Comparison of ENCODE assay signal across 13 mouse cellular contexts in genomic region chr14:121073093-121073866, GRCm38 (mm10). TPM values are rescaled to one million over a fixed set of nuclear protein-coding genes. Genes with fewer than 3 reads are reported as not detected.
DNase-seq lines count a peak whose midpoint lies in the region; ATAC-seq lines count a peak whose summit lies in the region.
"Had no signal": no experiment of that assay in that cellular context is flagged by ENCODE, and none has a peak within 500 bp of the region (broad histone marks: within the 10 kb centered on the region; RNA-seq: fewer than 3 reads in every experiment).

No protein-coding gene starts in this region.

- H3K27me3 ChIP-seq in midbrain, embryonic 13.5 days = no peaks in the 10 kb centered on the region
- no peaks in the 10 kb centered on the region for H3K27me3 ChIP-seq in midbrain, embryonic 10.5 days (ENCODE audit: low read depth, poor library complexity, severe bottlenecking)
- H3K27me3 ChIP-seq in hindbrain, embryonic 16.5 days (replicated peaks; ENCODE audit: control insufficient read depth, insufficient read depth, low read length) = no peaks in the 10 kb centered on the region
- H3K27me3 ChIP-seq: lung, embryonic 15.5 days; Patski had no signal

- peaks cover 5% of the 10 kb centered on the region; the same call in 1 of the 2 replicates for H3K36me3 ChIP-seq in midbrain, embryonic 13.5 days
- peaks cover 26% of the 10 kb centered on the region for H3K36me3 ChIP-seq in midbrain, embryonic 10.5 days
- H3K36me3 ChIP-seq in hindbrain, embryonic 16.5 days (ENCODE audit: control insufficient read depth, insufficient read depth, low read length) = no peaks in the 10 kb centered on the region

- no peaks in the 10 kb centered on the region for H3K4me1 ChIP-seq in midbrain, embryonic 13.5 days (replicated peaks)
- peaks cover 18% of the 10 kb centered on the region for H3K4me1 ChIP-seq in midbrain, embryonic 10.5 days
- H3K4me1 ChIP-seq in hindbrain, embryonic 16.5 days (ENCODE audit: control insufficient read depth, insufficient read depth, low read depth, low read length) = no peaks in the 10 kb centered on the region
- H3K4me1 ChIP-seq: lung, embryonic 15.5 days had no signal

- 0 out of 2 replicates have a peak, but pooled peaks have one; percentile 15 for ATAC-seq in frontal cortex, adult (ENCODE audit: low TSS enrichment)
- ATAC-seq in midbrain, embryonic 13.5 days = 0 out of 2 replicates have a peak, but pooled peaks have one; percentile 60
- ATAC-seq in hindbrain, embryonic 16.5 days = peak; percentile 56
- no peak for ATAC-seq in megakaryocyte progenitor cell, adult 5-6 weeks (replicated peaks; ENCODE audit: poor library complexity)
- ATAC-seq: inflammation-experienced regulatory T-cells, adult 6 months; Patski had no signal

- H3K27ac ChIP-seq in midbrain, embryonic 13.5 days = no peak overlapping the region
- H3K27ac ChIP-seq in midbrain, embryonic 10.5 days (replicated peaks) = no peak overlapping the region
- H3K27ac ChIP-seq in hindbrain, embryonic 16.5 days (ENCODE audit: low read depth, low read length) = no peak overlapping the region
- H3K27ac ChIP-seq: lung, embryonic 15.5 days had no signal

- WGBS in midbrain, embryonic 13.5 days = 99% methylated on average over 5 of the region's 5 CpGs
- 96% methylated on average over 5 of the region's 5 CpGs for WGBS in midbrain, embryonic 10.5 days
- 95% methylated on average over 5 of the region's 5 CpGs for WGBS in hindbrain, embryonic 16.5 days

- H3K4me3 ChIP-seq in midbrain, embryonic 13.5 days (replicated peaks) = no peak overlapping the region
- no peak overlapping the region for H3K4me3 ChIP-seq in midbrain, embryonic 10.5 days
- H3K4me3 ChIP-seq in hindbrain, embryonic 16.5 days (ENCODE audit: low read length) = no peak overlapping the region
- H3K4me3 ChIP-seq: lung, embryonic 15.5 days had no signal

- H3K4me2 ChIP-seq in midbrain, embryonic 13.5 days (replicated peaks) = no peak overlapping the region
- H3K4me2 ChIP-seq in hindbrain, embryonic 16.5 days (ENCODE audit: low read length) = no peak overlapping the region
- H3K4me2 ChIP-seq: lung, embryonic 15.5 days had no signal

- H3K9me3 ChIP-seq in midbrain, embryonic 13.5 days = no peaks in the 10 kb centered on the region
- no peaks in the 10 kb centered on the region for H3K9me3 ChIP-seq in midbrain, embryonic 10.5 days (replicated peaks)
- no peaks in the 10 kb centered on the region for H3K9me3 ChIP-seq in hindbrain, embryonic 16.5 days (ENCODE audit: control insufficient read depth, low read length)
- H3K9me3 ChIP-seq: lung, embryonic 15.5 days had no signal

- H3K9ac ChIP-seq in midbrain, embryonic 13.5 days (replicated peaks) = no peak overlapping the region
- no peak overlapping the region for H3K9ac ChIP-seq in hindbrain, embryonic 16.5 days (ENCODE audit: low read depth, low read length)
- H3K9ac ChIP-seq: lung, embryonic 15.5 days had no signal

- DNase-seq in frontal cortex, postnatal 10 days (ENCODE audit: low spot score in 2 of 2) = no peak
- no peak for DNase-seq in midbrain, embryonic 10.5 days (ENCODE audit: low spot score)
- DNase-seq in skeletal muscle tissue, adult 2 months (ENCODE audit: low read depth, low spot score) = peak; percentile 12
- no peak for DNase-seq in left cerebral cortex, adult 18-20 months (ENCODE audit: low spot score in 2 of 2)
- DNase-seq: B cell, adult 2 months; heart, adult 11 months had no signal

RNA-seq across cellular contexts. Expression of gene Farp1, which starts 38.3 kb away (rescaled TPM):
- polyA plus RNA-seq in midbrain, embryonic 13.5 days (2015; fragmentation: Nextera tagmentation; extraction: Ambion mirVana) = 21.3 and 22.5 TPM in 2 replicates
- polyA plus RNA-seq in midbrain, embryonic 10.5 days (2016; fragmentation: Nextera tagmentation; extraction: Ambion mirVana) = 18.2 and 20.1 TPM in 2 replicates
- 28.9 and 36.0 TPM in 2 replicates for polyA plus RNA-seq in hindbrain, embryonic 16.5 days (2015; fragmentation: Nextera tagmentation; extraction: Ambion mirVana)
- 100 to 1,000 TPM; 129 to 134 TPM for total RNA-seq in left cerebral cortex, adult 18-20 months (2021)
- total RNA-seq in megakaryocyte progenitor cell, adult 5-6 weeks (2015) = 0.15 and 0.78 TPM in 2 replicates
- total RNA-seq in megakaryocyte progenitor cell, adult 5-6 weeks (2017) = 0.68 TPM in 1 of 2 replicates, not detected in the other
